Mouse (Mus musculus) embryonic facial prominence, embryonic 11.5 days (tissue): ENCODE measurements around the gene Gm44973. TPM values are rescaled to one million over a fixed set of nuclear protein-coding genes. Genes with fewer than 3 reads are reported as not detected.
"Not testable (repeated sequence)": the region's sequence is repeated elsewhere in the genome, so short reads cannot be mapped to it uniquely, and the experiment has no call there.

Source experiments
- ATAC-seq: fragments of 200-750 bp; cut with Nextera tagmentation; replicated peaks from 2 replicates; pipeline ENCODE4 v1.8.0; 2017; ENCODE audit warnings: low read depth; ENCODE audit not compliant: insufficient number of reproducible peaks, low FRiP score, low TSS enrichment
- DNase-seq: peaks from one replicate; pipeline ENCODE4 v3.0.0-alpha.2; 2015; ENCODE audit warnings: low spot score
- H3K27ac ChIP-seq: fragments of 300-500 bp; sonication (generic); replicated peaks from 2 replicates; pipeline ENCODE4 v1.5.1; 2014; ENCODE audit warnings: mild to moderate bottlenecking, low read depth, low read length, control low read depth
- H3K27me3 ChIP-seq: fragments of 300-500 bp; sonication (generic); 2 replicates; pipeline ENCODE4 v1.6.1; 2014; ENCODE audit warnings: mild to moderate bottlenecking, low read length, moderate library complexity, mixed read lengths; ENCODE audit not compliant: control insufficient read depth, insufficient read depth
- H3K36me3 ChIP-seq: fragments of 300-500 bp; sonication (generic); replicated peaks from 2 replicates; pipeline ENCODE4 v1.6.1; 2014; ENCODE audit warnings: low read depth, mild to moderate bottlenecking, low read length, moderate library complexity, mixed read lengths; ENCODE audit not compliant: control insufficient read depth, insufficient read depth
- H3K4me1 ChIP-seq: fragments of 300-500 bp; sonication (generic); 2 replicates; pipeline ENCODE4 v1.6.1; 2014; ENCODE audit warnings: low read length, mixed read lengths; ENCODE audit not compliant: control insufficient read depth, insufficient read depth
- H3K4me2 ChIP-seq: fragments of 300-500 bp; sonication (generic); 2 replicates; pipeline ENCODE4 v1.6.1; 2014; ENCODE audit warnings: low read depth, mild to moderate bottlenecking, control low read depth, low read length, moderate library complexity
- H3K4me3 ChIP-seq: fragments of 300-500 bp; sonication (generic); 2 replicates; pipeline ENCODE4 v1.5.1; 2014; ENCODE audit warnings: low read depth, low read length, control low read depth
- H3K9ac ChIP-seq: fragments of 300-500 bp; sonication (generic); replicated peaks from 2 replicates; pipeline ENCODE4 v1.6.1; 2014; ENCODE audit warnings: mild to moderate bottlenecking, control low read depth, low read length
- H3K9me3 ChIP-seq: fragments of 300-500 bp; sonication (generic); replicated peaks from 2 replicates; pipeline ENCODE4 v1.6.1; 2016; ENCODE audit warnings: mild to moderate bottlenecking, low read length, inconsistent platforms, mixed read lengths; ENCODE audit not compliant: control insufficient read depth
- WGBS: fragments of 180-500 bp; shearing (Covaris S2); extraction: QIAGEN DNeasy Blood & Tissue Kit; methylation state at CpG from one replicate; pipeline ENCODE4 v1.1.7; 2014; 5-methylcytosine and 5-hydroxymethylcytosine counted together
- polyA plus RNA-seq: library from polyadenylated mRNA; unstranded; fragments of >200 nt; fragmentation: Nextera tagmentation; extraction: Ambion mirVana; gene quantifications from 2 replicates; pipeline ENCODE4 v1.2.1, GENCODE M21; 2014

The Gm44973 gene
- polyA plus RNA-seq, 1 experiment from 2014 or later = not detected

- DNase-seq, H3K9me3 ChIP-seq, H3K27me3 ChIP-seq, H3K36me3 ChIP-seq, H3K4me1 ChIP-seq, ATAC-seq: not testable (repeated sequence)
- peak overlapping the region; percentile 81 for H3K4me3 ChIP-seq
- peak overlapping the region; percentile 40 for H3K4me2 ChIP-seq
- H3K27ac ChIP-seq = peak overlapping the region; percentile 94
- 31% methylated on average over 8 of the region's 8 CpGs for WGBS
- H3K9ac ChIP-seq = peak overlapping the region; percentile 96
Observed at GRCm38 (mm10) chr7:5019576-5019975, 4.3 kb downstream of the Gm44973 start.

- H3K27me3 ChIP-seq = no peaks in the 10 kb centered on the region
- peak within 1 kb of the TSS; percentile 73 for H3K4me2 ChIP-seq
- H3K4me3 ChIP-seq = peak within 1 kb of the TSS; percentile 81
- DNase-seq (peak; percentile 99), ATAC-seq (peak; percentile 88)
- H3K4me1 ChIP-seq = no peaks in the 10 kb centered on the region
- peak within 1 kb of the TSS; percentile 94 for H3K27ac ChIP-seq
- no peaks in the 10 kb centered on the region for H3K9me3 ChIP-seq
- peak within 1 kb of the TSS; percentile 96 for H3K9ac ChIP-seq
- peaks cover 3% of the 10 kb centered on the region for H3K36me3 ChIP-seq
- under 1% methylated on average over 49 of the region's 49 CpGs for WGBS
Observed at GRCm38 (mm10) chr7:5020000-5020681, 4.8 kb downstream of the Gm44973 start, which contains the start of the genes Zfp865 and Ccdc106. Gene Zfp865 (plus strand): TSS chr7:5020376. Gene Ccdc106 (plus strand): TSS chr7:5020553.

- DNase-seq = peak; percentile 28
- no peaks in the 10 kb centered on the region for H3K9me3 ChIP-seq
- peak; percentile 1; the same call in 1 of the 2 replicates for ATAC-seq
- WGBS = under 1% methylated on average over 13 of the region's 15 CpGs
- H3K4me3 ChIP-seq = peak overlapping the region; percentile 81
- peak overlapping the region; percentile 96 for H3K9ac ChIP-seq
- no peaks in the 10 kb centered on the region for H3K27me3 ChIP-seq
- H3K27ac ChIP-seq = peak overlapping the region; percentile 94
- peaks cover 3% of the 10 kb centered on the region for H3K36me3 ChIP-seq
- peak overlapping the region; percentile 73 for H3K4me2 ChIP-seq
- H3K4me1 ChIP-seq = no peaks in the 10 kb centered on the region
Observed at GRCm38 (mm10) chr7:5020685-5021084, 5.4 kb downstream of the Gm44973 start.

- peak overlapping the region; percentile 81 for H3K4me3 ChIP-seq
- 53% methylated on average over 5 of the region's 5 CpGs for WGBS
- peak overlapping the region; percentile 73 for H3K4me2 ChIP-seq
- no peaks in the 10 kb centered on the region for H3K4me1 ChIP-seq
- DNase-seq (no peak), ATAC-seq (no peak)
- H3K9ac ChIP-seq = peak overlapping the region; percentile 96
- peak overlapping the region; percentile 94; the same call in 1 of the 2 replicates for H3K27ac ChIP-seq
- H3K27me3 ChIP-seq = no peaks in the 10 kb centered on the region
- H3K36me3 ChIP-seq = peaks cover 3% of the 10 kb centered on the region
- no peaks in the 10 kb centered on the region for H3K9me3 ChIP-seq
Observed at GRCm38 (mm10) chr7:5021197-5021596, 5.9 kb downstream of the Gm44973 start.

- 94% methylated on average over 22 of the region's 22 CpGs for WGBS
- peaks cover 28% of the 10 kb centered on the region for H3K9me3 ChIP-seq
- DNase-seq (no peak), ATAC-seq (no peak)
- H3K9ac ChIP-seq = no peak overlapping the region
- peaks cover 46% of the 10 kb centered on the region for H3K36me3 ChIP-seq
- no peaks in the 10 kb centered on the region for H3K4me1 ChIP-seq
- H3K27me3 ChIP-seq = no peaks in the 10 kb centered on the region
- no peak overlapping the region for H3K4me3 ChIP-seq
- H3K4me2 ChIP-seq = no peak overlapping the region
- H3K27ac ChIP-seq = no peak overlapping the region
Observed at GRCm38 (mm10) chr7:5029543-5029942, 14.2 kb downstream of the Gm44973 start.

GRCm38 (mm10) chr7:5029946-5030345 lies 14.7 kb downstream of the Gm44973 start:
- no peak for ATAC-seq
- 92% methylated on average over 21 of the region's 21 CpGs for WGBS

GRCm38 (mm10) chr7:5030554-5031275 lies 15.4 kb downstream of the Gm44973 start:
- no peak for DNase-seq
- Histone ChIP-seq H3K4me1 (no peaks in the 10 kb centered on the region), H3K36me3 (peaks cover 46% of the 10 kb centered on the region), H3K27me3 (no peaks in the 10 kb centered on the region), H3K4me2 (no peak overlapping the region), H3K9me3 (peaks cover 28% of the 10 kb centered on the region), H3K9ac (no peak overlapping the region), H3K4me3 (no peak overlapping the region), H3K27ac (no peak overlapping the region)
- 85% methylated on average over 63 of the region's 63 CpGs for WGBS
- ATAC-seq = no peak

More at GRCm38 (mm10) chr7:5029946-5030345, 14.7 kb downstream of the Gm44973 start:
- no peak for DNase-seq
- H3K4me2 ChIP-seq = no peak overlapping the region
- no peak overlapping the region for H3K4me3 ChIP-seq
- no peak overlapping the region for H3K9ac ChIP-seq
- no peaks in the 10 kb centered on the region for H3K4me1 ChIP-seq
- H3K27ac ChIP-seq = no peak overlapping the region
- peaks cover 28% of the 10 kb centered on the region for H3K9me3 ChIP-seq
- no peaks in the 10 kb centered on the region for H3K27me3 ChIP-seq
- H3K36me3 ChIP-seq = peaks cover 46% of the 10 kb centered on the region

- 80% methylated on average over 46 of the region's 46 CpGs for WGBS
- ATAC-seq = no peak
- Histone ChIP-seq H3K4me2 (no peak overlapping the region), H3K9ac (no peak overlapping the region), H3K27me3 (no peaks in the 10 kb centered on the region), H3K27ac (no peak overlapping the region), H3K9me3 (peaks cover 28% of the 10 kb centered on the region), H3K36me3 (peaks cover 50% of the 10 kb centered on the region), H3K4me1 (no peaks in the 10 kb centered on the region), H3K4me3 (no peak overlapping the region)
- DNase-seq = no peak
Observed at GRCm38 (mm10) chr7:5031496-5031895, 16.2 kb downstream of the Gm44973 start.
